Mouse (Mus musculus) gastrocnemius, postnatal 25 days (tissue): ENCODE measurements around the gene Prex1. TPM values are rescaled to one million over a fixed set of nuclear protein-coding genes. Genes with fewer than 3 reads are reported as not detected.
A peak's percentile ranks its signal among the peaks of the same experiment; 100 is the strongest.

Experiments
- DNase-seq: peaks from one replicate; pipeline ENCODE4 v3.0.0; 2022
- total RNA-seq, 2 experiments: library from RNA; stranded (reverse); gene quantifications; 1 replicate in 1 of 2; 2 replicates in 1 of 2; pipeline ENCODE4 v1.2.3; 2021

Prex1 gene
- total RNA-seq, 2 experiments from 2014 or later, result 5.4 to 7.6 TPM

GRCm38 (mm10) chr2:166605164-166605831 lies 108.3 kb downstream of the Prex1 start:
- peak; percentile 53 for DNase-seq

GRCm38 (mm10) chr2:166602948-166603347 lies 110.7 kb downstream of the Prex1 start:
- no peak for DNase-seq

- DNase-seq, result no peak
Measured at GRCm38 (mm10) chr2:166601420-166601819, 112.2 kb downstream of the Prex1 start.

GRCm38 (mm10) chr2:166598453-166599155 lies 115.0 kb downstream of the Prex1 start:
- DNase-seq, result no peak

GRCm38 (mm10) chr2:166597763-166598162 lies 115.9 kb downstream of the Prex1 start:
- DNase-seq, result peak; percentile 67

GRCm38 (mm10) chr2:166592034-166592912 lies 121.4 kb downstream of the Prex1 start:
- DNase-seq, result peak; percentile 60

- no peak for DNase-seq
Measured at GRCm38 (mm10) chr2:166584491-166584890, 129.1 kb downstream of the Prex1 start.

GRCm38 (mm10) chr2:166583292-166583691 lies 130.3 kb downstream of the Prex1 start:
- DNase-seq, result no peak

- DNase-seq, result no peak
Measured at GRCm38 (mm10) chr2:166581881-166582583, 131.6 kb downstream of the Prex1 start.

- DNase-seq, result no peak
Measured at GRCm38 (mm10) chr2:166579793-166580192, 133.8 kb downstream of the Prex1 start.

GRCm38 (mm10) chr2:166579361-166579760 lies 134.3 kb downstream of the Prex1 start:
- no peak for DNase-seq

GRCm38 (mm10) chr2:166575419-166575818 lies 138.2 kb downstream of the Prex1 start:
- DNase-seq, result peak; percentile 40

- DNase-seq, result peak; percentile 54
Measured at GRCm38 (mm10) chr2:166574934-166575333, 138.7 kb downstream of the Prex1 start.

GRCm38 (mm10) chr2:166573621-166574020 lies 140.0 kb downstream of the Prex1 start:
- no peak for DNase-seq

GRCm38 (mm10) chr2:166572297-166572696 lies 141.3 kb downstream of the Prex1 start:
- no peak for DNase-seq

GRCm38 (mm10) chr2:166569182-166569581 lies 144.4 kb downstream of the Prex1 start:
- DNase-seq, result no peak

- DNase-seq, result no peak
Measured at GRCm38 (mm10) chr2:166565503-166565902, 148.1 kb downstream of the Prex1 start.

GRCm38 (mm10) chr2:166564455-166564854 lies 149.2 kb downstream of the Prex1 start:
- DNase-seq, result no peak

GRCm38 (mm10) chr2:166563890-166564289 lies 149.7 kb downstream of the Prex1 start:
- peak; percentile 59 for DNase-seq

GRCm38 (mm10) chr2:166563076-166563475 lies 150.6 kb downstream of the Prex1 start:
- DNase-seq, result no peak

- no peak for DNase-seq
Measured at GRCm38 (mm10) chr2:166561781-166562180, 151.9 kb downstream of the Prex1 start.

- DNase-seq, result no peak
Measured at GRCm38 (mm10) chr2:166560826-166561225, 152.8 kb downstream of the Prex1 start.
